Comparison of ENCODE assay signal across 9 mouse cellular contexts in the genomic region with DNA sequence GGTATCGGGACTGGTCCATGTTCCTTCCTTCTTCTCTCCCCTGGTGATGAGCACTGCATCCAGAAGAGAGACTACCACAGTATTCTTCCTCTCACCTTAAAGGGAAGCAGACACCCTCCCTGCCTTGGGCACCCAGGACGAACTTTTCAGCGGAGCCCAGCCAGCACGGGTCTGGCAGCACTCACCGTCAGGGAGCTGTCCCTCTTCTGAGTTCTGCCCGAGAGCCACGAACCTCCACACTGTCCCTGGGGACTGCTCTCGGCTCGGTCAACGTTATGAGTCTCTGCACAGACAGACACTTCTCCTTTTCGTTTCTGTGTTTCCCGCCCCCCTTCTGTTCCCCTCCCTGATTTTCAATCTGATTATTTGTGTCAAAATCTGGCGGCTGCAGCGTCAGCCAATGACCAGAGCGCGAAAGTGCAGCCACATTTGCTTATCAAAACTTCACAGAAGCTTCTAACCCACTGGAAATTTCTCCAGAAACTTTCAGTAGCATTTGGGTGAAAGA. TPM values are rescaled to one million over a fixed set of nuclear protein-coding genes. Genes with fewer than 3 reads are reported as not detected.
DNase-seq lines count a peak whose midpoint lies in the region; ATAC-seq lines count a peak whose summit lies in the region.
"Had no signal": no experiment of that assay in that cellular context is flagged by ENCODE, and none has a peak within 500 bp of the region (broad histone marks: within the 10 kb centered on the region; RNA-seq: fewer than 3 reads in every experiment).

Gene Gfi1b, minus strand, starts transcription at position 319 of the 508 bp plus-strand sequence.

- ATAC-seq in heart, embryonic 13.5 days (ENCODE audit: extremely low read depth, insufficient number of reproducible peaks, low FRiP score, low TSS enrichment), result peak; percentile 38; the same call in 1 of the 2 replicates

- peak; percentile 23 for DNase-seq in adrenal gland, adult 2 months
- no peak for DNase-seq in adrenal gland, adult (ENCODE audit: inconsistent age in 2 of 2, low spot score in 1 of 2)
- DNase-seq in 416B (ENCODE audit: low read depth), result peak; percentile 92
- DNase-seq in lung, postnatal 25 days (ENCODE audit: low spot score), result peak; percentile 34
- DNase-seq in gastrocnemius, postnatal 36 days, result no peak
- DNase-seq in frontal cortex, postnatal 36 days (ENCODE audit: low spot score in 2 of 2), result no peak
- no peak for DNase-seq in testis, postnatal 14 days (ENCODE audit: low spot score)

- H3K27ac ChIP-seq in heart, embryonic 13.5 days (replicated peaks), result no peak within 1 kb of the TSS
- H3K27ac ChIP-seq: midbrain, embryonic 12.5 days had no signal

- H3K4me2 ChIP-seq in heart, embryonic 13.5 days, result peak within 1 kb of the TSS; percentile 51
- H3K4me2 ChIP-seq: midbrain, embryonic 12.5 days had no signal

- peak within 1 kb of the TSS; percentile 36 for H3K4me3 ChIP-seq in heart, embryonic 13.5 days
- H3K4me3 ChIP-seq: midbrain, embryonic 12.5 days had no signal

- intact Hi-C loops in gastrocnemius, postnatal 36 days (cut with DNase I), result loop anchor here (2.0 kb wide), 1 partner anchor 29 kb away; no protein-coding TSS in a partner anchor

- 5% methylated on average over 16 of the region's 16 CpGs for WGBS in heart, embryonic 13.5 days

- peaks cover 60% of the 10 kb centered on the region for H3K27me3 ChIP-seq in heart, embryonic 13.5 days (replicated peaks)

- H3K36me3 ChIP-seq in heart, embryonic 13.5 days, result no peaks in the 10 kb centered on the region
- H3K36me3 ChIP-seq: midbrain, embryonic 12.5 days had no signal

- H3K9ac ChIP-seq in heart, embryonic 13.5 days, result peak within 1 kb of the TSS; percentile 61; the same call in 1 of the 2 replicates
- H3K9ac ChIP-seq: midbrain, embryonic 12.5 days had no signal

- H3K4me1 ChIP-seq in heart, embryonic 13.5 days, result peaks cover 21% of the 10 kb centered on the region
- H3K4me1 ChIP-seq: midbrain, embryonic 12.5 days had no signal

- no peaks in the 10 kb centered on the region for H3K9me3 ChIP-seq in heart, embryonic 13.5 days
- H3K9me3 ChIP-seq: midbrain, embryonic 12.5 days had no signal

RNA-seq across cellular contexts. Expression of gene Gfi1b, which starts in this region (rescaled TPM):
- total RNA-seq in adrenal gland, adult 2 months (2021), result not detected
- polyA plus RNA-seq in adrenal gland, adult 2 months (2012; rRNA removed), result 0.15 and 0.22 TPM in 2 replicates
- polyA plus RNA-seq in heart, embryonic 13.5 days (2015; fragmentation: Nextera tagmentation; extraction: Ambion mirVana), result 2.8 and 4.7 TPM in 2 replicates
- not detected for total RNA-seq in gastrocnemius, postnatal 36 days (2021)

Comparison
In these comparisons a context has a peak if more than half of its experiments do, and no peak if none do; other contexts are left out.
1. Peak in DNase-seq in adrenal gland, adult 2 months; RNA of the gene not detected or under 1 TPM.
2. DNase-seq: peak in 416B (single experiment) and lung, postnatal 25 days (single experiment); none in adrenal gland, adult (0 of 2), gastrocnemius, postnatal 36 days (0 of 2), frontal cortex, postnatal 36 days (0 of 2) and testis, postnatal 14 days (single experiment).